Mouse (Mus musculus) megakaryocyte progenitor cell, adult 5-6 weeks (primary cell): ENCODE data around the gene 1110051M20Rik. TPM values are rescaled to one million over a fixed set of nuclear protein-coding genes. Genes with fewer than 3 reads are reported as not detected.
A peak's percentile ranks its signal among the peaks of the same experiment; 100 is the strongest.

ENCODE experiments used
- ATAC-seq: replicated peaks from 2 replicates; pipeline ENCODE4 v1.8.0; 2016; ENCODE audit warnings: mild to moderate bottlenecking, moderate TSS enrichment, inconsistent platforms; ENCODE audit not compliant: poor library complexity
- total RNA-seq, 2 experiments: library from RNA; stranded (forward) in 1 of 2; stranded (reverse) in 1 of 2; fragments of 157-497, 149-512 nt in 1 of 2; fragments of 200-1000 nt in 1 of 2; gene quantifications; 2 replicates each; pipeline versions ENCODE4 v1.2.3 to v1.2.4; 2015 to 2017

The 1110051M20Rik gene
- total RNA-seq, 2 experiments from 2014 or later: 4.8 to 15.3 TPM

DNA sequence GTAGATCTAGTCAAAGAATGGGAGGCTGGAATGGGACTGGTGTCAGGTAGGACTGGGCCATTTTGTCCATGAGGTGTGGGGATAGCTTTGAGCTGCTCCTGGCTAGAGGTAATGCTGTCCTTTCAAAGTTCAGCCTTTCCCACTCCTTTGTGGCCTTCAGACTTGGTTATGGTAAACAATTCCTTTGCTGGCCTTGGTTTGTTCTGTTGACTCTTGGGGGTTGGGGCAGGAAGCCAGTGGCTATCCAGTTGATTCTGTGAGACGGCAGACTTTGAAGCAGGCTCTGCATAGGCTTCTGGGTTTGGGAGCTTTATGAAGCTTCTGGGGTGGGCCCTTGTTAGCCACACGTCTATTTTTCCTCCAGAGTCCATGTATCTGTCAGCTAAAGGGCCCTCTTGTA lies 175.8 kb downstream of the 1110051M20Rik start:
- no peak for ATAC-seq

DNA sequence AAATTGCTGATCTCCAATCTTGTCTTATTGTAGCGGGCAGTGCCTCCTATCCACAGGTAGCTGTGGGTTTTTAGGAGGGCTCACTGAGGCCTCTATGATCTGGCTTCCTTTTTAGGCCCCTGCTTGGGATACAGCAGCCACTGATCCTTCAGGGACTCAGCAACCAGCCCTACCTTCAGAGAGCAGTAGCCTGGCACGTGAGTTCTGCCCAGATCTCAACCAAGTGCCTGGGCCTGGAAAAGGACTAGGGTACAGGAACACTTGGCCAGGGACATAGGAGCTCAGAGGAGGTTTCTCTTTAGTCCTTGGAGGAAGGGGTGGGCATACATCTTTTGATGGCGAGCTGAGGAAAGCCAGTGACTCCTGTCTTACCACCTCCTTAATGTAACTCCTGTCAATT lies 176.5 kb downstream of the 1110051M20Rik start:
- no peak for ATAC-seq

DNA sequence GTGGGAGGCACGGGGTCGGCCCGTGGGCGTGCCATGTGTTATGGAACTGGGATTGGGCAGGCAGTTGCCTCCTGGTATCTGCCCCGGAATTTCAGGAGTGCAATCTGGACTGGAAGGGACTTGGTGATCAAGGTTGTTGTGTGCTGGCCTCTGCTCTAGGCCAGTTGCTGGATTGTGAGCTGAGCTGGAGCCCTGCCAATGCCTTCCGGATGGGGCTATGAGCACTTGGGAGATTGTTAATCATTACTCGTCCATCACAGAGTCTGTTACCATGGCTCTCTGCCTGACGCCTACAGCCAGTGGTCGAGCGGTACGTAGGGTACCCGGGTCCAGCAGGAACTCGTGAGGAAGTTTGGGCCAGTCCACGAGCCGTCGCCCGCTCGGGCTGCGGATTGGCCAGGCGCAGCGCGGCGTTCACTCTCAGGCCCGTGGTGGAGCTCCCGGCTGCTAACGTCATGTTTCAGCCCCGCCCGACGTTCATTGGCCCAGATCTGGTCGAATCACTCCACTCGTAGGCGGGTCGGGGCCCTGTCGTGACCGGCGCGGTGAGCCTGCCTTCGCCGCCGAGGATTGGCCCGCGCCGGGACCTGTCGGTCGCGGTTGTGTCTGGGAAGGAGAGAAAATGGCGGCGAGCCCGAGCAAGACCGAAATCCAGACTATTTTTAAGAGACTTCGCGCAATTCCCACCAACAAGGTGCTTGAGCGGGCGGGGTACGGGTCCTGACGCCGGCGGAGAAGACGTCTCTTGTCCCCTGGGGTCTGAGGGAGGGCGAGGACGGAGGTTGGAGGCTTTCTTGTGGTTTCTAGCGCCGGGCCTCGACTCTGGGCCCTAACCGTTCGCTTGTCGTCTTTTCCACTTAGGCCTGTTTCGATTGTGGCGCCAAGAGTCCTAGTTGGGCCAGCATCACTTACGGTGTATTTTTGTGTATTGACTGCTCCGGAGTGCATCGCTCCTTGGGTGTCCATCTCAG lies 179.5 kb downstream of the 1110051M20Rik start, which contains the start of gene Arfgap2:
Gene Arfgap2 (plus strand): TSS at position 264 of the 971 bp plus-strand sequence.
- ATAC-seq: peak; percentile 98

DNA sequence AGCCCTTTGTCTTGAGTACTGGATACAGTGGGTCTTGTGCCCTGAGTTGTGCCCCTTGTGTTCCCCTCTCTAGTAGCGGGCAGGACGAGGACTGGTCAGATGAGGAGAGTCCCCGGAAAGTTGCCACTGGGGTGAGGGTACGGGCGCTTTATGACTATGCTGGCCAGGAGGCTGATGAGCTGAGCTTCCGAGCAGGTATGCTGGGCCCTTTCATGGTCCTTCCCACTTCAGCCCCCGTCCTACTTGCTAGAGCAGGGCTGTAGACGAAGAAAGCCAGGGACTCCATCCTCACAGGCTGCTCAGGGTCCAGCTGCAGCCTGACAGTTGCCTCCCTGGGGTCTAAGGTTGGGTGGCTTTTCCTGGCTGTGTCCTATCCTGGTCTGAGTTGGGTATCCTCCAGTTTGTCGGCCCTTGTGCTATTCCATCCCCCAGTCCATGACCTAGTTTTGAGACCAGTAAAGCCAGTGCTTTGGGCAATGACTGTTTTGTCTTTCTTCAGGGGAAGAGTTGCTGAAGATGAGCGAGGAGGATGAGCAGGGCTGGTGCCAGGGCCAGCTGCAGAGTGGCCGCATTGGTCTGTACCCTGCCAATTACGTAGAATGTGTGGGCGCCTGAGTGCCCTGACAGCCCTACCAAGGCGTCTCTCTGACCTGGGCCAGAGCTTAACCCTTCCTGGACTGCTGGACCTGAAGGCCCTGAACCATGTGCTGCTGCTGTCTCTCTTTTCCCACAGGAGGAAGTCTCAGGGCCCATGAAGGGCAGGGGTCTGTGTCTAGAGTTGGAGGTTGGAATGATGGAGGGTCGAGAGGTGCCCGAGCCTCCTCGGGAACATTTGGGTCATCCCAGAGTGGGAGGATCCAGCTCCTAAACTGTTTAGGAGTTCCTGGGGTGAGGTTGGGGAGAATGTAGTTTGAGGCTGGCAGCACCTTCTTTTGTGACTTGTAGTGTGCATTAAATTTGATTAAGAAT lies 180.5 kb downstream of the 1110051M20Rik start:
- no peak for ATAC-seq

DNA sequence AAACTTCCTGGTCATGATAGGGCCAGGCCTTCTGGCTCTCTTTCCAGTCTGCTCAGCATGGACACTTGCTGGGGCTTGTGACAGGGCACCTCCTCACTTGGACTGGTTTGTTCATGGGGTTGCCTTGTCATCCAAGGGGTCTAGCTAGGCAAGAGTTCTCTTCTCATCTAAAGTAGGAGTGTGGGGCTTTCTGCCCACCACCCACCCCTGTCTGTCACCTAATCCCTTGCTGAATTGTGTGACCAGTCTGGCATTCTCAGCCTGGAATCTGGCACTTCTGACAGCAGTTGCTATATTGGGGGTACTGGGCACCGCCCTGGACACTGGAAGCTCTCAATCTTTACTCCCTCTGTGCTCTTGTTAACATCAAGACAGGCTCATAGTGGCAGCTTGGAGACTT lies 185.0 kb downstream of the 1110051M20Rik start:
- no peak for ATAC-seq

DNA sequence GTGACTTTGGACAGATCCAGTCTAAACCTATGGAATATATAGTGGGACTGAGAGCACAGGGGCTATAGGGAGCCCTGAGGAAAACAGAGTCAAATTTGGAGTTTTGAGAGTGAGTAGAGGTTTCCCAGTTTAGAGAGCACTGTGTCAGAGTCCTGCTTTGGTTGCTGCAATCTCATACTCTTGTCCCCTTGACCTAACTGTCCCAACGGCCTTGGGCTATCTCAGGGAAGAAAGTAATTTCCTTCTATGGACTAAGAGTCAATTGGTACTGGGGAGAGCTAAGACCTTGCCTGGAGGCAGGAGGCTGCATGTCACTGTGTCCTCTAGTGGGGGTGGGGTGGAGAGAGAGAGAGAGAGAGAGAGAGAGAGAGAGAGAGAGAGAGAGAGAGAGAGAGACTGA lies 185.7 kb downstream of the 1110051M20Rik start:
- ATAC-seq: no peak

DNA sequence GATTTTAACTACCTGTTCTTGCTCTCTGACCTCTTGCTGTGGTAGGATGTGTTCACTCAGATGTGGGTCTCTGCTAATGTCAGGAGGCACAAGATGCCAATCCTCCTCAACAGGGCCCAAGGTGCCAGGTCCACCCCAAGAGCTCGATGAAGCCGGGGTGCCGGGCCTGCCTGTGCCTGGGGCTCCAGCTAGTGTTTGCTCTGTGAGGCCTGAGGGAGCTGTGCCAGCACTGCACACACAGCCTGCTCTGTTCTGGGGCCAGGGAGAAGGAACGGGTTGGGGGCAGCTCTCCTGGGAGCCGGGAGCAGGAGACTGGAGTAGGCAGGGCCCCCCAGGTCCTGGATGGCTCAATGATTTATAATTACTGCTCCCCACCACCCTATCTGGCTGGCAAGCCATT lies 186.4 kb downstream of the 1110051M20Rik start:
- no peak for ATAC-seq

DNA sequence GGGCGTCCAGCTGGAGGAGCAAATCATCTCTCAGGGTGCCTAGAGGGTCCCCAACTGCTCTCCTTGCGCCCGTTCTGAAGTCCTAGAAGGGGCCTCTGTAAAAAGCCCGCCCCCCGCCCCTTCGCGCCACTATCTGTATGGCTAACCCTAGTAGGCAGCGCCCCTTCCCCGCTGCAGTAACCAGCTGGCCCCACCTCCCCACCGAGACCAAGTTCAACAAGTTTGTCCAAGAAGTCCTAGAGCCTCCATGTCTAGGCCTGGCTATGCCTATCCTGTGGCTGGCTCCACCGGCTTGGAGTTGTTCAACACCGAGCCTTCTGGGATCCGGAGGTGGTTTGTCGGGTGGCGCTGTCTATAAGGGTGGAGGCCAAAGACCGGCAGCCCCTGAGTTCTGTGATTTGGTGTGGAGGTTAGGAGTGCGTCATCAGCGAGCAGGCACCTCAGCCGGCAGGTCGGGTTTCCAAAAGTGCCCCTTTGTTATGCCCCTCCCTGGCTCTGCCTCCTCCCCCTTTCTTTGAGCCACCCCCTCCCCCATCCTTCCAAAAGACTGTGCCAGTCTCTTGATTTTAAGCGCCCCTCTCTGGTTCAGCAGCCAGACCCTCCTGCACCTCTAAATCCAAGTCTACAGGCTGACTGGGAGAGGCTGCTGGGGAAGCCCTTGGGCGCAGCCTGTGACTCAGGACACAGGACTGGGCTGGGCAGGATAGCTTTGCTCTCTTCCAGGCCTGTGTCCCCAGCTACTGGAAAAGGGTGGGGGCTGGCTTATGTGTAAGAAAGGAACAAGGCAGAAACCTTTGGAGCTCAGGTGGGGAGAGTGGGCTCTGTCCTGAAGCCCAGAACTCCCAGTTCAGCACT lies 187.2 kb downstream of the 1110051M20Rik start:
- peak; percentile 21; the same call in 1 of the 2 replicates for ATAC-seq

DNA sequence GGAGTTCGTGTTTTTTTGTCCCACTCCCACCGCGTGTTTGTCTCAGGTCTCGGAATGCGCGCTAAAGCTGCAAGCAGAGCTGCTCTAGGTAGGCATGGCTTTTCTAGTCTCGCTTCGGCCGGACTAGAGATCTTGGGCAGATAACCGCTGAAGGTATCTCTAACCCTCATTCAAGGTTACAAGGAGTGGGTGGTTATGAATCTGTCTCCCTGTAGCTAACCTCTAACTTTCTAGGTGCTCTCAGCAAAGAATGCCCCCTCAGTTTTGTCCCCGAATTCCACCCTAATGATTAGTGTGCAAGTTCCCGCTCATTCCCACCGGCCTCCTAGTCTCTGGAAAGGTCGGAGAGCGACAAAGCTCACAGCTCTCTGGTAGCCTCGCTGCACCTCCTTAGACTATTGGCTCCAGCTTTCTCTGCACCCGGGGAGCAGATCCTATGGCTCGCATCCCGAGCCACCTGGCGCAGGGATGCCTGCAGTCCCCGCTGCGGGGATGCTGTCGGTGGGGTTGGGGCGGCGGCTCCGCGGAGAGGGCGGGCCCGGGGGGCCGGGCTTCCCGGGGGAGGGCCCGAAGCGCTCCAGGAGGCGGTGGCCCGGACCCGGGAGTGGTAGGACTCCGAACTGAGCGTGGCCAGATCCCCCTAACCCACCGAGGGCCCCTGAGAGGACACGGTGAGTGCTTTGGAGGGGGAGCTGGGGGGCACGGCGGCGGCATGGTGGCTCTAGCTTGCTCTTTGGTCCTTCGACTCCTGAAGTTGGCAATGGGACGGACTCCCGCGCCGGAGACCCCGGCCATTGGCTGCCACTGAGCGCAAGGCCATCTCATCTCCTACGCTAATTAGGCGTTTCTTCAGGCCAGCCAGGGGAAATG lies 188.0 kb downstream of the 1110051M20Rik start:
- ATAC-seq: peak; percentile 38

DNA sequence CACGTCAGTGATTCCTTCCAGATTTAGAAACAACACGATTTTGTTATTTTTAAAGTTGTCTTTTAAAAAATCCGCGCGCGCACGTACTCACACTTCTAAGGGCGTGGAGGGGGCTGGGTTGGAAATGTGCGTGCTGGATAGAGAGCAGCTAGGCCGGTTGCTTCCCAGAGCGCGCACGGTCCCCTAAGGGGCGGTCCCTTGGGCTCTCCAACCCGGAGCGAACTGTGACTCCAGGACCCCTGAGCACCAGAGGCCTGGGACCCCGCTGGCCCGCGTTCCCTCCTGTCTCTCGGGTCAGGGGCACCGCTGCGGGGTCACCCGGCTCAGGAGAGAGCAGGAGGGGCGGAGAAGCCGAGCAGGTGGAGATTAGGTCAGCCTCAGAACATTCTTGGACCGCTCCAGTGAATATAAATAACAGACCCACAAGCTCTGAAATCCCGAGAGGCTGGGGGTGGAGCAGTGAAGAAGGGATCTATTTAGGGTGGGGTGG lies 188.8 kb downstream of the 1110051M20Rik start, which contains the start of gene Pacsin3:
Gene Pacsin3 (plus strand): TSS at position 294 of the 490 bp plus-strand sequence.
- ATAC-seq: peak; percentile 18; the same call in 1 of the 2 replicates

DNA sequence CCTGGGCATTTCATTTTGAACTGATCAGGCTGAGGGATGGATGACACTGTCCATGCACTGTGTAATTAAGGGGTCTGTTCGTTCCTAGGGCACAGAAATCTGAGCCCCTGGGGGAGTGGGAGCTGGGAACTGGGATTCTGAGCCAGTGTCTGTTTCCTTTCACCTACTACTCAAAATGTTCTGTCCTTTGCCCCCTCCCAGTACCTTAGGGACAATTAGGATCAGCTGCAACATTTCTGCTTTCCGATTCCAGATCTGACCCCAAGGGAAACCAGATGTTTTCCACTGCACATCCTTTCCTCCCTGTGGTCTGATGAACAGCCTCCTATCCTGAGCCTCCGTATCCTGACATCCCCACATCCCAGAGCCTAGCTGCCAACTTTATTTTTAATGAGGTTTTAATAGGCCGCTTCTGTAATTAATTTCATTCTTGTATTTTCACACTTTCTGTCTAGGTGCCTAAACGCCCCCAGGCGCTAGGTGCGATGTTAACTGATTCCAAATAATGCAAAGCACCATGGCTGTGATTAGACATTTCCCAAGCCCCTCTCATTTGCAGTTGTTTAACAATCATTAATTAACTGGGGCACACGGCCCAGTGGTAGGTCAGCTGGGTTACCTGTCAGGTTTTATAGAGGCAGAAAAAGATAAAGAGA lies 189.7 kb downstream of the 1110051M20Rik start:
- no peak for ATAC-seq

DNA sequence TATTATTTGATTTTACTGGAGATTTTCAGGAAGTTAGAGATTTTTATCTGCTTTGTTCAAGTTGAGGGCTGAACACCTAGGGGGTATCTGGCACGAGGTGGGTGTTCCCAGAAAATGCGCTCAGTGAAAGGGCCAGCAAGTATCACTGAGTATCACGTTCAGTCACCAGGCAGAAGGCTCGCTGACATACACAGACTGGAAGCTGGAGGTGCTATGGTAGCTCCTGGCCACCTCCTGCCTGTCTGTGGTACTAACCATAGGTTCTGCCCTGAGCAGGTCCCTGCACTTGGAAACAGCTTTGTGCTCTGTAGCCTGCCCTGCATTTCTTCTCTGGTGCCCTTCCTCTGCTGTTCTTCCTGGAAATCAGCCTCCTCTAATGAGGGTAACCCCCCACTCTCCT lies 192.0 kb downstream of the 1110051M20Rik start:
- no peak for ATAC-seq

DNA sequence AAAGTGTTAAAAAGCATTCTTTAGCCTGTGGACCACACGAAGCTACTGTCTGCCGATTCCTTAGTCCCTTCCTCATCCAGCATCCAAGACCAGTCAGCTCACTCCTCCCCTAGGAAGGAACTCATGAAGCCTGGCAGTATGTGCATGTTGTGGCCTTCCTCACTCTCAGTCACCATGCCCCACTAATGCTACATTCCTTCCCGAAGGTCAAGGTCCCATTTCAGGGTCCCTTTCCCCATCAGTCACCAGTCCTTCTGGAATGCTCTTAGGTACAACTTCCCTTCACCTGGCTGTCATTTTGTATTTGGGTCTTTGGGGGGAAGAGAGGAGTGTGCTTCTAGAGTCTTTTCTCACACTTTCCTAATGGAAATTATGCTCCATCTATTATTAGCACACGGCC lies 192.5 kb downstream of the 1110051M20Rik start:
- ATAC-seq: no peak

DNA sequence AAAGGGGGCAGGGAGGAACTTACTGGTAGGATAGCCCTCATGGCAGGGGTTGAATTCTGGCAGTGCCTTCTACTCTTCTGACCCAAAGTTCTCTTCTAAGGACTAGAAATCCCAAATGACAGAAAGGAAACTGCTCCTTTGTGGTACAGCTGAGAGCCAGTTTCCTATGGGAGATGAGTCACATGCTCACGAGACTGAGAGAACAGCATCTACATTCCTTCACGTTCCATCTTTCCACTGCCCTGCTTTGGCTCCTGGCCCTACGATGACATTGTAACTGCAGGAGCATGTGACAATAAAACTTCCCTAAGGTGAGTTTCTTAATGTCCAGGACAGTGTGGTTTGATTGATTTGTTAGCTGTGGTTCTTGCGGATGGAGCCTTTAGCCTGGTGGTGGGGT lies 196.1 kb downstream of the 1110051M20Rik start:
- no peak for ATAC-seq

DNA sequence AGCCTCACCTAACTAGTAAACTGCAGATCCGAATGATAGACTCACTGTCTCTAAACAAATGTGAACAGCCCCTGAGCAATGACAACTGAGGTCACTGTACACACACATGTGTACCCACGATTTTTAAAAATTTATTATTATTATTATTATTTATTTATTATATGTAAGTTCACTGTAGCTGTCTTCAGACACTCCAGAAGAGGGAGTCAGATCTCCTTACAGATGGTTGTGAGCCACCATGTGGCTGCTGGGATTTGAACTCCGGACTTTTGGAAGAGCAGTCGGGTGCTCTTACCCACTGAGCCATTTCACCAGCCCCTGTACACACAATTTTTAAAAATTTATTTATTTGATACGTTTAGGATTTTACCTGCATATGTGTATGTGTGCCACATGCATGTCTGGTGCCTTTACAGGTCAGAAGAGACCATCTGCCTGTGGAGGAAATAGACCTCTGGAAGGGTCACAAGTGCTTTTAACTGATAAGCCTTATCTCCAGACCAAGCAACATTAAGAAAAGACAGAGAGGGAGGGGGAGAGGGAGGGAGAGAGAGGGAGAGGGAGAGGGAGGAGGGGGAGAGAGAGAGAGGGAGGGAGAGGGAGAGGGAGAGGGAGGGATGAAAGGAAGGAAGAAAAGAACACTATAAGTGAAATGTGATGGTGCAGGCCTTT lies 199.8 kb downstream of the 1110051M20Rik start:
- ATAC-seq: peak; percentile 90

DNA sequence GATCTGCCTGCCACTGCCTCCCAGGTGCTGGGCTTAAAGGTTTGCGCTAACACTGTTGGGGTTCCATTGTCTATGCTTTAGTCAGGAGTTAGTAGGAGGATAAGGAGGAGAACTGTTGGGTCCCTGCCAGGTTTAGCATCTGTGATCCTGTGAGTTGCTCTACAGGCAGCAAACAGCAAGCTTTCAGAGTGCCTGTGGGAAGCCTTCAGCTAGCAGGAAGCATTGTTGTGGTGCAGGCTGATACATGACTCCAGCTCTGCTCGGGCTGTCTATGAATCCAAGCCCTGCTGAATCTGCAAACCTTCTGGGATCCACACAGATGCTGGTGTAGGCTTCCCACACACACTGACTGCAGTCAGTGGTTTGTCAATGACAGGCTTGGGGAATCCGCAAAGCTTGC lies 201.1 kb downstream of the 1110051M20Rik start:
- peak; percentile 11; the same call in 1 of the 2 replicates for ATAC-seq

DNA sequence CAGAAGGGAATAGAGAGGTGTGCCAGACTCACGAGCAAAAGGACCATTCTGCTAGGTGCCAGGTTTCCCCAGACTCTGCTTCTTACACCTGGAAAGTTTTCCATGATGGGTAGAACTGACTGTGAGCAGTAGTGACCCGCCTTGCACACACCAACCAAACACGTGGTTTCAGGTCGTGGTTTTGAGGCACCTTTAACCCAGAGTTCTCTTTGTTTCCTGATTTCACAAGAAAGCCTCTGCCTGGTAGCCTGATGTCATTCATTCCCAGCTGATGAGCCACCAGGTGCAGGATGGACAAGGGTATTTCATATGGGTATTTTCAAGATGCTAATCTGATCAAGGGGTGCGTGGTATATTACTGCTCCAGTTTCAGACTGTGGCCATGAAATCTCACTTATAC lies 202.0 kb downstream of the 1110051M20Rik start:
- 0 out of 2 replicates have a peak, but pooled peaks have one; percentile 31 for ATAC-seq
